Mouse (Mus musculus) lung, adult 2 months (tissue): ENCODE measurements at regions not wholly inside any gene's neighbourhood (a gene's known extent, or its start where the extent isn't known, plus 50 kb on each side); places are given as distances from the start of the nearest gene placed in this dataset.
"Not testable (repeated sequence)": the region's sequence is repeated elsewhere in the genome, so short reads cannot be mapped to it uniquely, and the experiment has no call there.

Experiments used
- CTCF ChIP-seq: fragments of 200-500 bp; IDR thresholded peaks from 2 replicates; pipeline ENCODE4 v1.5.1; 2011; ENCODE audit warnings: mild to moderate bottlenecking, low read length, control low read depth; ENCODE audit not compliant: insufficient read depth
- POLR2A ChIP-seq: fragments of 200-500 bp; IDR thresholded peaks from 2 replicates; pipeline ENCODE4 v1.6.1; 2011; ENCODE audit warnings: low read depth, mild to moderate bottlenecking, control low read depth, low read length, borderline replicate concordance; ENCODE audit errors: extremely low read depth

- TF ChIP-seq POLR2A, CTCF: not testable (repeated sequence)
These were observed 331.8 kb upstream of the Zfp703 start for GRCm38 (mm10) chr8:26645375-26645774.
